Mouse (Mus musculus): ENCODE results near the gene Prr12.

DNA sequence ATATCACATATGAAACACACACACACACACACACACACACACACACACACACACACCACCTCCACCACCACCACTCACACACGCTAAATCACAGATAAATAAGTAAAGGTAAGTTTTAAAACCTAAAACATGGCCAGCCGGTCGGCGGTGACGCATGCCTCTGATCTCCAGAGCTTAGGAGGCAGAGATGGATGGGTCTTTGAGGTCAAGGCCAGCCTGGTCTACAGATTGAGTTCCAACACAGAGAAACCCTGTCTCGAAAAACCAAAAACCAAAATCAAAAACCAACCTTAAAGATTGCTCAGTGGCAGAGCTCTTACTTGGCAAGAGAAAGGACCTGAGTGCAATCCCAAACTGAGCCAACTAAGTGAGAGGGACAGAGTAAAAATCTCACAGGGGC lies 47.4 kb upstream of the Prr12 start:
- TF ChIP-seq CTCF (IDR thresholded peaks at IDR 0.05), result no peak
- no peak for TF ChIP-seq EP300 (IDR thresholded peaks at IDR 0.05)
